Mouse (Mus musculus): Measurements from ENCODE around the gene Rpl13a.

- no peak for TF ChIP-seq CTCF (conservative IDR thresholded peaks at IDR 0.05; ENCODE audit: low read length)
- TF ChIP-seq NANOG (IDR thresholded peaks at IDR 0.05; ENCODE audit: borderline replicate concordance, low read length) = no peak
- no peak for TF ChIP-seq POU5F1 (IDR thresholded peaks at IDR 0.05; ENCODE audit: borderline replicate concordance, low read length)
Observed at GRCm38 (mm10) chr7:45121966-45122365, 6.6 kb downstream of the Rpl13a start.
